Mouse (Mus musculus) stomach, postnatal 0 days (tissue): ENCODE measurements around the gene Ap5m1. TPM values are rescaled to one million over a fixed set of nuclear protein-coding genes. Genes with fewer than 3 reads are reported as not detected.

Experiments used
- ATAC-seq: fragments of 200-750 bp; cut with Nextera tagmentation; 2 replicates; pipeline ENCODE4 v1.8.0; 2017; ENCODE audit not compliant: low FRiP score, low TSS enrichment
- DNase-seq: peaks from one replicate; pipeline ENCODE4 v3.0.0-alpha.2; 2016; ENCODE audit warnings: low spot score
- H3K27ac ChIP-seq: fragments of 300-500 bp; sonication (generic); replicated peaks from 2 replicates; pipeline ENCODE4 v1.5.1; 2014; ENCODE audit warnings: mild to moderate bottlenecking, control low read depth
- H3K27me3 ChIP-seq: fragments of 300-500 bp; sonication (generic); 2 replicates; pipeline ENCODE4 v1.6.1; 2014; ENCODE audit warnings: low read length; ENCODE audit not compliant: control insufficient read depth, insufficient read depth
- H3K36me3 ChIP-seq: fragments of 300-500 bp; sonication (generic); 2 replicates; pipeline ENCODE4 v1.6.1; 2014; ENCODE audit warnings: low read length, mixed read lengths; ENCODE audit not compliant: control insufficient read depth, insufficient read depth
- H3K4me1 ChIP-seq: fragments of 300-500 bp; sonication (generic); replicated peaks from 2 replicates; pipeline ENCODE4 v1.6.1; 2014; ENCODE audit warnings: antibody characterized with exemption; ENCODE audit not compliant: control insufficient read depth, insufficient read depth
- H3K4me2 ChIP-seq: fragments of 300-500 bp; sonication (generic); replicated peaks from 2 replicates; pipeline ENCODE4 v1.6.1; 2014; ENCODE audit warnings: low read depth, mild to moderate bottlenecking, control low read depth, moderate library complexity
- H3K4me3 ChIP-seq: fragments of 300-500 bp; sonication (generic); 2 replicates; pipeline ENCODE4 v1.5.1; 2014; ENCODE audit warnings: low read depth, low read length, control low read depth
- H3K9ac ChIP-seq: fragments of 300-500 bp; sonication (generic); 2 replicates; pipeline ENCODE4 v1.6.1; 2014; ENCODE audit warnings: mild to moderate bottlenecking, low read length, control low read depth, mixed read lengths
- H3K9me3 ChIP-seq: fragments of 300-500 bp; sonication (generic); 2 replicates; pipeline ENCODE4 v1.6.1; 2016; ENCODE audit warnings: low read length; ENCODE audit not compliant: control insufficient read depth
- CTCF ChIP-seq: IDR thresholded peaks from 2 replicates; pipeline ENCODE4 v1.5.1; 2016; ENCODE audit warnings: antibody characterized with exemption, low read depth, mild to moderate bottlenecking, moderate library complexity
- EP300 ChIP-seq: optimal IDR thresholded peaks from 2 replicates; pipeline ENCODE3; 2016; ENCODE audit warnings: antibody characterized with exemption
- WGBS: fragments of 180-500 bp; shearing (Covaris S2); extraction: QIAGEN DNeasy Blood & Tissue Kit; methylation state at CpG from one replicate; pipeline ENCODE4 v1.1.7; 2014; 5-methylcytosine and 5-hydroxymethylcytosine counted together
- polyA plus RNA-seq: library from polyadenylated mRNA; unstranded; fragments of >200 nt; fragmentation: Nextera tagmentation; extraction: Ambion mirVana; gene quantifications from 2 replicates; pipeline ENCODE4 v1.2.1, GENCODE M21; 2015

The Ap5m1 gene
- polyA plus RNA-seq, result 13.2 and 13.9 TPM in 2 replicates

- Histone ChIP-seq H3K4me2 (peak within 1 kb of the TSS; percentile 73), H3K27ac (peak within 1 kb of the TSS; percentile 99), H3K27me3 (no peaks in the 10 kb centered on the region), H3K4me3 (peak within 1 kb of the TSS; percentile 92), H3K36me3 (no peaks in the 10 kb centered on the region), H3K9me3 (no peaks in the 10 kb centered on the region), H3K9ac (peak within 1 kb of the TSS; percentile 97), H3K4me1 (no peaks in the 10 kb centered on the region)
- under 1% methylated on average over 41 of the region's 62 CpGs for WGBS
- ATAC-seq (peak; percentile 72; the same call in 1 of the 2 replicates), DNase-seq (peak; percentile 16)
- TF ChIP-seq CTCF (no peak), EP300 (no peak)
These were observed at the start of gene Ap5m1 for GRCm38 (mm10) chr14:49065529-49066273. Gene Ap5m1 (plus strand): TSS chr14:49066097.

GRCm38 (mm10) chr14:49019765-49020164, 46.1 kb upstream of the Ap5m1 start:
- no peak for DNase-seq
- Histone ChIP-seq H3K9ac (no peak overlapping the region), H3K4me1 (no peaks in the 10 kb centered on the region), H3K27ac (no peak overlapping the region), H3K36me3 (0 out of 2 replicates have a peak, but pooled peaks cover 3% of the 10 kb centered on the region), H3K4me3 (no peak overlapping the region), H3K4me2 (no peak overlapping the region), H3K27me3 (no peaks in the 10 kb centered on the region), H3K9me3 (no peaks in the 10 kb centered on the region)
- TF ChIP-seq EP300 (no peak), CTCF (no peak)
- 84% methylated on average over 5 of the region's 5 CpGs for WGBS
- no peak for ATAC-seq

GRCm38 (mm10) chr14:49027040-49027778, 38.7 kb upstream of the Ap5m1 start:
- Histone ChIP-seq H3K36me3 (no peaks in the 10 kb centered on the region), H3K27ac (no peak overlapping the region), H3K4me2 (no peak overlapping the region), H3K27me3 (no peaks in the 10 kb centered on the region), H3K4me1 (no peaks in the 10 kb centered on the region), H3K4me3 (no peak overlapping the region), H3K9ac (no peak overlapping the region), H3K9me3 (no peaks in the 10 kb centered on the region)
- WGBS, result 81% methylated on average over 6 of the region's 6 CpGs
- ATAC-seq (peak; percentile 90), DNase-seq (peak; percentile 60)
- no peak for TF ChIP-seq EP300
- TF ChIP-seq CTCF, result no peak

- Histone ChIP-seq H3K4me3 (no peak overlapping the region), H3K4me2 (no peak overlapping the region), H3K4me1 (no peaks in the 10 kb centered on the region), H3K9ac (no peak overlapping the region), H3K27me3 (no peaks in the 10 kb centered on the region), H3K27ac (no peak overlapping the region), H3K36me3 (no peaks in the 10 kb centered on the region), H3K9me3 (no peaks in the 10 kb centered on the region)
- ATAC-seq (no peak), DNase-seq (no peak)
- WGBS, result 78% methylated on average over 3 of the region's 3 CpGs
- TF ChIP-seq EP300 (no peak), CTCF (peak; percentile 51)
These were observed 38.0 kb upstream of the Ap5m1 start for GRCm38 (mm10) chr14:49027779-49028368.

GRCm38 (mm10) chr14:49028991-49029390, 36.9 kb upstream of the Ap5m1 start:
- 91% methylated on average over 5 of the region's 5 CpGs for WGBS
- Histone ChIP-seq H3K9me3 (no peaks in the 10 kb centered on the region), H3K4me1 (no peaks in the 10 kb centered on the region)

More at GRCm38 (mm10) chr14:49028991-49029390, 36.9 kb upstream of the Ap5m1 start:
- no peak overlapping the region for H3K27ac ChIP-seq
- H3K4me3 ChIP-seq, result no peak overlapping the region
- no peaks in the 10 kb centered on the region for H3K27me3 ChIP-seq
- no peak overlapping the region for H3K9ac ChIP-seq
- no peak for TF ChIP-seq CTCF
- no peak for TF ChIP-seq EP300
- DNase-seq (no peak), ATAC-seq (no peak)
- no peak overlapping the region for H3K4me2 ChIP-seq
- no peaks in the 10 kb centered on the region; the same call in 1 of the 2 replicates for H3K36me3 ChIP-seq
